Comparison of ENCODE assay signal across 9 mouse cellular contexts in genomic region chr5:120815949-120816348, GRCm38 (mm10). TPM values are rescaled to one million over a fixed set of nuclear protein-coding genes. Genes with fewer than 3 reads are reported as not detected.
DNase-seq lines count a peak whose midpoint lies in the region; ATAC-seq and TF ChIP-seq lines count a peak whose summit lies in the region.
"Had no signal": no experiment of that assay in that cellular context is flagged by ENCODE, and none has a peak within 500 bp of the region (broad histone marks: within the 10 kb centered on the region; RNA-seq: fewer than 3 reads in every experiment).

No protein-coding gene starts in this region.

- H3K4me3 ChIP-seq in heart, adult 2 months: no peak overlapping the region
- no peak overlapping the region for H3K4me3 ChIP-seq in lung, postnatal 0 days (ENCODE audit: low read depth, low read length)
- no peak overlapping the region for H3K4me3 ChIP-seq in hindbrain, embryonic 13.5 days

- TF ChIP-seq EP300 in heart, adult 2 months (IDR thresholded peaks at IDR 0.05; ENCODE audit: insufficient read depth, low read depth, low read length): no peak
- no peak for TF ChIP-seq EP300 in lung, postnatal 0 days (IDR thresholded peaks at IDR 0.05)

- H3K4me1 ChIP-seq in heart, adult 2 months (ENCODE audit: control insufficient read depth, insufficient read depth, low read length): peaks cover 2% of the 10 kb centered on the region; the same call in 1 of the 2 replicates
- H3K4me1 ChIP-seq in lung, postnatal 0 days (ENCODE audit: insufficient read depth, low read depth, low read length): peaks cover 6% of the 10 kb centered on the region; the same call in 1 of the 2 replicates
- peaks cover 13% of the 10 kb centered on the region for H3K4me1 ChIP-seq in hindbrain, embryonic 13.5 days (replicated peaks)

- H3K27me3 ChIP-seq in heart, adult 2 months (ENCODE audit: control insufficient read depth, insufficient read depth, low read length): no peaks in the 10 kb centered on the region
- H3K27me3 ChIP-seq in lung, postnatal 0 days (replicated peaks; ENCODE audit: insufficient read depth, low read length): no peaks in the 10 kb centered on the region
- H3K27me3 ChIP-seq in hindbrain, embryonic 13.5 days: no peaks in the 10 kb centered on the region

- DNase-seq in heart, adult 2 months: peak in 1 of 2 experiments; percentile 45
- no peak for DNase-seq in heart, adult 11 months
- peak; percentile 74 for DNase-seq in CD4-positive helper T cell, adult 2 months (ENCODE audit: low read depth, low spot score)
- DNase-seq in brain, adult 2 months (ENCODE audit: low read depth, low spot score): peak; percentile 48
- peak; percentile 29 for DNase-seq in lung, postnatal 0 days (ENCODE audit: low spot score)
- DNase-seq in testis, postnatal 10 days (ENCODE audit: low spot score): peak; percentile 58
- DNase-seq in yolk sac, embryonic 10.5 days (ENCODE audit: low spot score): no peak

- H3K36me3 ChIP-seq in heart, adult 2 months (ENCODE audit: control insufficient read depth, insufficient read depth, low read length): no peaks in the 10 kb centered on the region
- no peaks in the 10 kb centered on the region for H3K36me3 ChIP-seq in lung, postnatal 0 days (ENCODE audit: insufficient read depth, low read length)
- no peaks in the 10 kb centered on the region for H3K36me3 ChIP-seq in hindbrain, embryonic 13.5 days

- H3K9ac ChIP-seq in heart, adult 2 months (ENCODE audit: low read depth, low read length): no peak overlapping the region
- no peak overlapping the region for H3K9ac ChIP-seq in lung, postnatal 0 days (replicated peaks; ENCODE audit: low read depth)
- no peak overlapping the region for H3K9ac ChIP-seq in hindbrain, embryonic 13.5 days

- 60% methylated on average over 3 of the region's 3 CpGs for WGBS in heart, adult 2 months
- 47% methylated on average over 3 of the region's 3 CpGs for WGBS in lung, postnatal 0 days
- 75% methylated on average over 3 of the region's 3 CpGs for WGBS in hindbrain, embryonic 13.5 days

- H3K27ac ChIP-seq in heart, adult 2 months: no peak overlapping the region
- no peak overlapping the region for H3K27ac ChIP-seq in lung, postnatal 0 days (ENCODE audit: low read length)
- no peak overlapping the region for H3K27ac ChIP-seq in hindbrain, embryonic 13.5 days

- H3K9me3 ChIP-seq in lung, postnatal 0 days (ENCODE audit: low read length): no peaks in the 10 kb centered on the region
- peaks cover 11% of the 10 kb centered on the region for H3K9me3 ChIP-seq in hindbrain, embryonic 13.5 days

- no peaks in the 10 kb centered on the region for H3K79me2 ChIP-seq in heart, adult 2 months (replicated peaks; ENCODE audit: control insufficient read depth, insufficient read depth, low read length)

- H3K4me2 ChIP-seq in lung, postnatal 0 days (replicated peaks; ENCODE audit: low read depth, low read length): no peak overlapping the region
- H3K4me2 ChIP-seq in hindbrain, embryonic 13.5 days: no peak overlapping the region

- TF ChIP-seq POLR2A in heart, adult 2 months (IDR thresholded peaks at IDR 0.05; ENCODE audit: insufficient read depth, low read depth, low read length): no peak

- ATAC-seq in lung, postnatal 0 days: no peak
- no peak for ATAC-seq in hindbrain, embryonic 13.5 days (ENCODE audit: low FRiP score)

- intact Hi-C loops in heart, adult 2 months (cut with DNase I): loop anchor here (2.0 kb wide), 1 partner anchor 117 kb away; no protein-coding TSS in a partner anchor

- peak; percentile 72 for TF ChIP-seq CTCF in heart, adult 2 months (IDR thresholded peaks at IDR 0.05)
- TF ChIP-seq CTCF in lung, postnatal 0 days (IDR thresholded peaks at IDR 0.05): peak; percentile 68

RNA-seq across cellular contexts. Expression of gene Oas1c, which starts 3.6 kb away (rescaled TPM):
- total RNA-seq in heart, adult 2 months (2021): under 1 TPM; 0.26 to 0.36 TPM
- 0.85 and 1.3 TPM in 2 replicates for polyA plus RNA-seq in heart, adult 2 months (2012; rRNA removed)
- 1.5 and 1.7 TPM in 2 replicates for polyA plus RNA-seq in lung, postnatal 0 days (2015; fragmentation: Nextera tagmentation; extraction: Ambion mirVana)
- polyA plus RNA-seq in hindbrain, embryonic 13.5 days (2015; fragmentation: Nextera tagmentation; extraction: Ambion mirVana): 0.54 and 0.57 TPM in 2 replicates

RNA-seq across cellular contexts. Expression of gene Oas1e, which starts 20.6 kb away (rescaled TPM):
- not detected for total RNA-seq in heart, adult 2 months (2021)
- polyA plus RNA-seq in heart, adult 2 months (2012; rRNA removed): not detected in 2 replicates
- 0.30 and 0.60 TPM in 2 replicates for polyA plus RNA-seq in lung, postnatal 0 days (2015; fragmentation: Nextera tagmentation; extraction: Ambion mirVana)
- 0.35 TPM in 1 of 2 replicates, not detected in the other for polyA plus RNA-seq in hindbrain, embryonic 13.5 days (2015; fragmentation: Nextera tagmentation; extraction: Ambion mirVana)
- total RNA-seq: layer of hippocampus, postnatal 10 days had no signal

RNA-seq across cellular contexts. Expression of gene Oas1f, which starts 31.2 kb away (rescaled TPM):
- total RNA-seq in heart, adult 2 months (2021): not detected
- polyA plus RNA-seq in heart, adult 2 months (2012; rRNA removed): not detected in 2 replicates
- not detected in 2 replicates for polyA plus RNA-seq in lung, postnatal 0 days (2015; fragmentation: Nextera tagmentation; extraction: Ambion mirVana)
- polyA plus RNA-seq in hindbrain, embryonic 13.5 days (2015; fragmentation: Nextera tagmentation; extraction: Ambion mirVana): not detected in 2 replicates
- total RNA-seq: layer of hippocampus, postnatal 10 days had no signal

RNA-seq across cellular contexts. Expression of gene Oas3, which starts 38.5 kb away (rescaled TPM):
- under 1 TPM; 0.05 to 0.07 TPM for total RNA-seq in heart, adult 2 months (2021)
- polyA plus RNA-seq in heart, adult 2 months (2012; rRNA removed): 0.61 and 0.94 TPM in 2 replicates
- polyA plus RNA-seq in lung, postnatal 0 days (2015; fragmentation: Nextera tagmentation; extraction: Ambion mirVana): 0.20 and 0.31 TPM in 2 replicates
- polyA plus RNA-seq in hindbrain, embryonic 13.5 days (2015; fragmentation: Nextera tagmentation; extraction: Ambion mirVana): 0.65 and 0.69 TPM in 2 replicates

RNA-seq across cellular contexts. Expression of gene Oas1h, which starts 45.3 kb away (rescaled TPM):
- total RNA-seq in heart, adult 2 months (2021): not detected
- polyA plus RNA-seq in heart, adult 2 months (2012; rRNA removed): not detected in 2 replicates
- not detected in 2 replicates for polyA plus RNA-seq in lung, postnatal 0 days (2015; fragmentation: Nextera tagmentation; extraction: Ambion mirVana)
- not detected in 2 replicates for polyA plus RNA-seq in hindbrain, embryonic 13.5 days (2015; fragmentation: Nextera tagmentation; extraction: Ambion mirVana)
- total RNA-seq: layer of hippocampus, postnatal 10 days had no signal

Comparison
In these comparisons a context has a peak if more than half of its experiments do, and no peak if none do; other contexts are left out.
1. DNase-seq: peak in CD4-positive helper T cell, adult 2 months (single experiment), brain, adult 2 months (single experiment), lung, postnatal 0 days (single experiment) and testis, postnatal 10 days (single experiment); none in heart, adult 11 months (single experiment) and yolk sac, embryonic 10.5 days (single experiment).